Mouse (Mus musculus) limb, embryonic 10.5 days (tissue): ENCODE data around the gene Dync1i1. TPM values are rescaled to one million over a fixed set of nuclear protein-coding genes. Genes with fewer than 3 reads are reported as not detected.

Experiments
- DNase-seq: peaks from one replicate; pipeline ENCODE4 v3.0.0-alpha.2; 2017; ENCODE audit warnings: low spot score
- H3K27ac ChIP-seq: fragments of 300-500 bp; sonication (generic); 2 replicates; pipeline ENCODE4 v1.5.1; 2016; ENCODE audit warnings: mild to moderate bottlenecking
- H3K27me3 ChIP-seq: fragments of 300-500 bp; sonication (generic); 2 replicates; pipeline ENCODE4 v1.6.1; 2016; ENCODE audit warnings: low read depth, mild to moderate bottlenecking; ENCODE audit not compliant: poor library complexity, severe bottlenecking
- H3K36me3 ChIP-seq: fragments of 300-500 bp; sonication (generic); 2 replicates; pipeline ENCODE4 v1.6.1; 2016; ENCODE audit warnings: mild to moderate bottlenecking, moderate library complexity
- H3K4me1 ChIP-seq: fragments of 300-500 bp; sonication (generic); 2 replicates; pipeline ENCODE4 v1.6.1; 2016
- H3K4me3 ChIP-seq: fragments of 300-500 bp; sonication (generic); 2 replicates; pipeline ENCODE4 v1.5.1; 2016; ENCODE audit warnings: mild to moderate bottlenecking, moderate library complexity
- H3K9me3 ChIP-seq: fragments of 300-500 bp; sonication (generic); replicated peaks from 2 replicates; pipeline ENCODE4 v1.6.1; 2016; ENCODE audit warnings: mild to moderate bottlenecking
- WGBS: fragments of 180-500 bp; shearing (Covaris S2); methylation state at CpG from one replicate; pipeline ENCODE4 v1.1.7; 2016; 5-methylcytosine and 5-hydroxymethylcytosine counted together
- polyA plus RNA-seq: library from polyadenylated mRNA; unstranded; fragments of >200 nt; fragmentation: Nextera tagmentation; extraction: Ambion mirVana; gene quantifications from 2 replicates; pipeline ENCODE4 v1.2.1, GENCODE M21; 2016

Dync1i1 gene
- polyA plus RNA-seq, 1 experiment from 2014 or later: 5.8 TPM

DNA sequence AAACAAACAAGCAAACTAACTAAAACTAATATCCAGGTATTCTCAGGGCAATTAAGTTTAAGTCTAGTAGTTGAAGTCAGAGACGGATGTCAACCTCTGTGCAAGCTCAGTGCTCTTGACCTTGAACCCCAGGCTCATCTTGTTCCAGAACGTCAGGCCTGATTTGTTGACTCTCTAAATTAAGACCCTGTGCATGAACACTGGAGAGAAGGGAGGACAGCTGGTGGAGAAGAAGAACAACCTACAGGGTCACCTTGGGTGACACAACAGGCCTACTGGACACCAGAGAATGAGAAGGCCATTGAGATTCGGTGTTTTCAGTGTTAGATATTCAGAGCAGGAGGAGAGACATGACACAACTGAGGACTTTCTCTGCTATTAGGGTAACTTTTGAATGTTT, 105.8 kb downstream of the Dync1i1 start:
- Histone ChIP-seq H3K9me3 (no peaks in the 10 kb centered on the region), H3K27ac (no peak overlapping the region), H3K4me3 (no peak overlapping the region), H3K4me1 (peaks cover 53% of the 10 kb centered on the region), H3K27me3 (no peaks in the 10 kb centered on the region), H3K36me3 (no peaks in the 10 kb centered on the region)
- WGBS: 83% methylated on average over 3 of the region's 3 CpGs
- DNase-seq: no peak

DNA sequence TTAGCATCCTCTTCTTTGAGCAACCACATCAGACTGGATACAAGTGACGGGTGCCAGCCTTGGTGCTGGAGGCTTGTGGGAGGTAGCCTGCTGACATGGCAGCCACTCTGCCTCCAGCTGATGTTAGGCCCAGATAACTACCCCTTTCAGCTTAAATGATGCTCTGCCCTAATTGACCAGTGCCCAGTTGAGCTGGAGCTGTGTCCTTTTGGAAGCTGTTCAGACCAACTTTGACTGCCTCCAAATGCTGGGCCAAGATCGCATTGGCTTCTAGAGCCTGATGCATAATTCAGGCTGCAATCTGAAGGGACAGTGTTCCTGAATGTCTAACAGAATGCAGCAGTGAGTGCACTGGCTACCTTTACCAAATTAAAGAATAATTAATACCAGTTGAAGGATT, 107.4 kb downstream of the Dync1i1 start:
- H3K27me3 ChIP-seq: no peaks in the 10 kb centered on the region
- peaks cover 37% of the 10 kb centered on the region for H3K4me1 ChIP-seq
- 94% methylated on average over 2 of the region's 2 CpGs for WGBS
- no peaks in the 10 kb centered on the region for H3K9me3 ChIP-seq
- H3K4me3 ChIP-seq: no peak overlapping the region
- H3K36me3 ChIP-seq: no peaks in the 10 kb centered on the region
- DNase-seq: no peak
- peak overlapping the region; percentile 50; the same call in 1 of the 2 replicates for H3K27ac ChIP-seq

DNA sequence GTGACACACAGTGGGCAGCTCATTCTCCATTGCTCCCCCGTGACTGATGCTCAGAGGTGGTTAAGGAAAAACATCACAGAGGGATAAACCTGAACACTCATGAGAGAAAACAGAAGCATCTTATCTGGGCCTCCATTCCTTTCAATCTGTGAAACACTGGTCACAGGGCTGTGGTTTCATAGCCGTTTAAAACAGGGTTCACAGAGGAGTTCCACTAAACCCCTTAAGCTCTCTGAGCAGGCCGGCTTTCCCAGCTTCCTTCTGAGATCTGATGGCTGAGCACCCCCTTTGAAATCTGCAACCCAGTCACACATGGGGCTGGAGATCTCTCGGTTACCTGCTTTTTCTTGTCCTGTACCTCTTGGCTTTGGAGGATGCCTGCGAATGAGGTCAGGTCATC, 117.0 kb downstream of the Dync1i1 start:
- H3K27ac ChIP-seq: no peak overlapping the region
- H3K4me3 ChIP-seq: no peak overlapping the region
- no peaks in the 10 kb centered on the region for H3K9me3 ChIP-seq
- H3K36me3 ChIP-seq: no peaks in the 10 kb centered on the region
- DNase-seq: no peak
- H3K27me3 ChIP-seq: no peaks in the 10 kb centered on the region
- 80% methylated on average over 5 of the region's 5 CpGs for WGBS
- no peaks in the 10 kb centered on the region for H3K4me1 ChIP-seq

GRCm38 (mm10) chr6:5846154-5846553, 120.7 kb downstream of the Dync1i1 start:
- no peaks in the 10 kb centered on the region for H3K4me1 ChIP-seq
- H3K27ac ChIP-seq: no peak overlapping the region
- 94% methylated on average over 5 of the region's 5 CpGs for WGBS
- H3K27me3 ChIP-seq: no peaks in the 10 kb centered on the region
- no peak for DNase-seq
- no peak overlapping the region for H3K4me3 ChIP-seq
- H3K9me3 ChIP-seq: no peaks in the 10 kb centered on the region
- H3K36me3 ChIP-seq: no peaks in the 10 kb centered on the region

GRCm38 (mm10) chr6:5854048-5854836, 128.8 kb downstream of the Dync1i1 start:
- Histone ChIP-seq H3K4me3 (no peak overlapping the region), H3K4me1 (peaks cover 12% of the 10 kb centered on the region), H3K27me3 (no peaks in the 10 kb centered on the region), H3K9me3 (no peaks in the 10 kb centered on the region), H3K27ac (no peak overlapping the region), H3K36me3 (no peaks in the 10 kb centered on the region)
- WGBS: 90% methylated on average over 12 of the region's 12 CpGs
- peak; percentile 18 for DNase-seq

- H3K9me3 ChIP-seq: no peaks in the 10 kb centered on the region
- 0 out of 2 replicates have a peak, but pooled peaks cover 5% of the 10 kb centered on the region for H3K27me3 ChIP-seq
- peaks cover 23% of the 10 kb centered on the region for H3K4me1 ChIP-seq
- H3K4me3 ChIP-seq: no peak overlapping the region
- no peaks in the 10 kb centered on the region for H3K36me3 ChIP-seq
- peak; percentile 21 for DNase-seq
- H3K27ac ChIP-seq: no peak overlapping the region
- WGBS: 71% methylated on average over 6 of the region's 6 CpGs
Observed at GRCm38 (mm10) chr6:5855526-5855925, 130.1 kb downstream of the Dync1i1 start.

DNA sequence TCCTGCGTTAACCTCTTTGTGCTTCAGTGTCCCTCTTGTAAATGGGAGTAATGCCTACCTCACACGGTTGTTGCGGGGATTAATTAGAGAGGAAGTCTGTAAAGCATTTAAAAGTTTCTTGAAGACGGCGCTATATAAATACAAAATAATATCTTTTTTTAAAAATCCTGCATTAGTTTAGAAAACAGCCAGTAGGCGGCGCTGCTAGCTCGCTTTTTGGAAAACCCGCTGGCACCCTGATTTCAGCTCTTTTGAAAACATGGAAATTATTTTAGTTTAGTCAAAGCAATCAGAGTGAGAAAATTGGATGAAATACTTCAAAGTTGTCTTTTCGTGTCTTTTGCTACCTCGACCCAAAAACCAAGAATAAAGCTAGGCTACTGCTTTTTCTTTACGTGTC, 132.9 kb downstream of the Dync1i1 start:
- Histone ChIP-seq H3K27me3 (0 out of 2 replicates have a peak, but pooled peaks cover 5% of the 10 kb centered on the region), H3K4me3 (no peak overlapping the region), H3K27ac (no peak overlapping the region), H3K4me1 (peaks cover 20% of the 10 kb centered on the region), H3K36me3 (no peaks in the 10 kb centered on the region), H3K9me3 (no peaks in the 10 kb centered on the region)
- DNase-seq: peak; percentile 69
- WGBS: 17% methylated on average over 12 of the region's 12 CpGs

- Histone ChIP-seq H3K36me3 (no peaks in the 10 kb centered on the region), H3K9me3 (no peaks in the 10 kb centered on the region), H3K4me1 (peaks cover 19% of the 10 kb centered on the region), H3K27me3 (0 out of 2 replicates have a peak, but pooled peaks cover 5% of the 10 kb centered on the region), H3K27ac (peak overlapping the region; percentile 42; the same call in 1 of the 2 replicates), H3K4me3 (no peak overlapping the region)
- peak; percentile 32 for DNase-seq
- 64% methylated on average over 20 of the region's 20 CpGs for WGBS
Observed at GRCm38 (mm10) chr6:5858901-5859598, 133.6 kb downstream of the Dync1i1 start.

DNA sequence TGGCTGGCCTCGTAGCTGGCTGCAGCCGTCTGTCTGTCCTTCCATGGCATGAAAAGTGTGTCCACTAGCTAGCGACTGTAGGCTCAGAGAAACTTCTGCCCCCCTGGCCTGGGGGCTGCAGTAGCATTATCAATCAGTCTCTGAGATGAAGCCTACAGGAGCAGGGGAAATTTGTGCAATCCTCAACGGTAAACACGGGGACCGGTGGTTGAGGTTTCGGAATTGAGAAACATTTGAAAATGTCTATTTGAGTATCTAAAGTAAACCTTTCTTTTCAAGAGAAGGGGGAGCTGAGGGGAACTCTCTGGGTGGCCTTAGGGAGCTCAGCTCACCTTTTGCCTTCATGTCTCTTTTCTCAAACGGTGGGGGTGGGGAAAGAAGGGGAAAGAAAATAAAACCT, 134.2 kb downstream of the Dync1i1 start:
- Histone ChIP-seq H3K27ac (peak overlapping the region; percentile 42; the same call in 1 of the 2 replicates), H3K36me3 (no peaks in the 10 kb centered on the region), H3K4me1 (peaks cover 19% of the 10 kb centered on the region), H3K9me3 (no peaks in the 10 kb centered on the region), H3K27me3 (0 out of 2 replicates have a peak, but pooled peaks cover 5% of the 10 kb centered on the region), H3K4me3 (no peak overlapping the region)
- WGBS: 64% methylated on average over 8 of the region's 8 CpGs
- DNase-seq: no peak

- 89% methylated on average over 5 of the region's 5 CpGs for WGBS
Observed at GRCm38 (mm10) chr6:5866091-5866490, 140.7 kb downstream of the Dync1i1 start.

DNA sequence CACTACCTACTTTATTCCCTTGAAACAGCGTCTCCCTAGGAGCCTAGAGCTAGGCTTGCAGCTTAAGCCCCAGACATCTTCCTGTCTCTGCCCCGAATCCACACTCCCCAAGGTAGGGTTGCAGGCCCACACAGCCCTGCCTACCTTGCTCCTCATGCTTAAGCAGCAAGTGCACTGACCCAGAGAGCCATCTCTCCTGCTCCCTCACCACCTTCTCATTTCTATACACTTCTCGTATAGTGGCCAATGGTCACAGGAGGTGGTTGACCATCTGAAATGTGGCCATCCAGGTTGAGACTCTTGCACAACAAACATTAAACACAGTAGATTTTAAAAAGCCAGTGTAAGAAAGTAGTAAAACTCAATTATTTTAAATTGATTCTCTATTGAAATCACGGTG, 141.8 kb downstream of the Dync1i1 start:
- H3K9me3 ChIP-seq: no peaks in the 10 kb centered on the region
- H3K4me1 ChIP-seq: peaks cover 6% of the 10 kb centered on the region; the same call in 1 of the 2 replicates
- no peaks in the 10 kb centered on the region for H3K36me3 ChIP-seq
- no peak for DNase-seq
- no peak overlapping the region for H3K4me3 ChIP-seq
- 94% methylated on average over 4 of the region's 4 CpGs for WGBS
- H3K27me3 ChIP-seq: no peaks in the 10 kb centered on the region
- H3K27ac ChIP-seq: no peak overlapping the region

More at GRCm38 (mm10) chr6:5866091-5866490, 140.7 kb downstream of the Dync1i1 start:
- Histone ChIP-seq H3K4me1 (no peaks in the 10 kb centered on the region), H3K9me3 (no peaks in the 10 kb centered on the region), H3K27ac (no peak overlapping the region), H3K27me3 (no peaks in the 10 kb centered on the region), H3K4me3 (no peak overlapping the region), H3K36me3 (no peaks in the 10 kb centered on the region)
- no peak for DNase-seq

DNA sequence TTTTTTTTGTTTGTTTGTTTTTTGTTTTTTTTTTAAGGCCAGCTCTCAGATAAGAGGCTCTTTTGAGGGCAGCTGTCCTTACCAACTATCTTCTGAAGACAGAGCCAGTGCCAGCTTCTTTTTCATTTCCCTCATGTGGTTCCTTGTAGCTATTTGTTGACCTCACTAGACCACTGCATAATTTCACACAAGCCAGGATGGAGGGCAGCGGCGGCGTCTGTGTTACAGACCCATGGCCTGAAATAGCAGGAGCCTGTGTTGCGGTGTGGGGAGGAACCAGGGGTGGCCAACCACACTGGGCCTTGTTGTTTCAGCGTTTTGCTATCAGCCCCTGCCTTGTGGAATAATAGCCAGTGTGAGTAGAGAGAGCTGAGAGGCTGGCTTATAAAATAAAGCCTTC, 145.6 kb downstream of the Dync1i1 start:
- Histone ChIP-seq H3K36me3 (no peaks in the 10 kb centered on the region), H3K4me3 (no peak overlapping the region), H3K27ac (no peak overlapping the region), H3K27me3 (no peaks in the 10 kb centered on the region), H3K9me3 (no peaks in the 10 kb centered on the region), H3K4me1 (peaks cover 9% of the 10 kb centered on the region)
- 87% methylated on average over 5 of the region's 5 CpGs for WGBS
- DNase-seq: no peak
